Mouse (Mus musculus) hindbrain, embryonic 15.5 days (tissue): ENCODE measurements around the gene Cd38. TPM values are rescaled to one million over a fixed set of nuclear protein-coding genes. Genes with fewer than 3 reads are reported as not detected.

Experiments
- ATAC-seq: fragments of 200-750 bp; cut with Nextera tagmentation; 2 replicates; pipeline ENCODE4 v1.8.0; 2017; ENCODE audit warnings: low read depth, moderate number of reproducible peaks, moderate TSS enrichment; ENCODE audit not compliant: low FRiP score
- H3K27ac ChIP-seq: fragments of 300-500 bp; sonication (generic); replicated peaks from 2 replicates; pipeline ENCODE4 v1.5.1; 2015; ENCODE audit warnings: mild to moderate bottlenecking, inconsistent platforms
- H3K27me3 ChIP-seq: fragments of 300-500 bp; sonication (generic); 2 replicates; pipeline ENCODE4 v1.6.1; 2015; ENCODE audit warnings: control low read depth, inconsistent platforms
- H3K36me3 ChIP-seq: fragments of 300-500 bp; sonication (generic); 2 replicates; pipeline ENCODE4 v1.6.1; 2015; ENCODE audit warnings: control low read depth, inconsistent platforms
- H3K4me1 ChIP-seq: fragments of 300-500 bp; sonication (generic); replicated peaks from 2 replicates; pipeline ENCODE4 v1.6.1; 2015; ENCODE audit warnings: control low read depth, inconsistent platforms
- H3K4me2 ChIP-seq: fragments of 300-500 bp; sonication (generic); 2 replicates; pipeline ENCODE4 v1.6.1; 2015; ENCODE audit warnings: moderate library complexity, mild to moderate bottlenecking, inconsistent platforms
- H3K4me3 ChIP-seq: fragments of 300-500 bp; sonication (generic); 2 replicates; pipeline ENCODE4 v1.5.1; 2015; ENCODE audit warnings: mild to moderate bottlenecking, inconsistent platforms
- H3K9ac ChIP-seq: fragments of 300-500 bp; sonication (generic); 2 replicates; pipeline ENCODE4 v1.6.1; 2015; ENCODE audit warnings: inconsistent platforms
- H3K9me3 ChIP-seq: fragments of 300-500 bp; sonication (generic); 2 replicates; pipeline ENCODE4 v1.6.1; 2016; ENCODE audit warnings: control low read depth, inconsistent platforms
- WGBS: fragments of 180-500 bp; shearing (Covaris S2); methylation state at CpG from one replicate; pipeline ENCODE4 v1.1.7; 2015; 5-methylcytosine and 5-hydroxymethylcytosine counted together
- polyA plus RNA-seq: library from polyadenylated mRNA; unstranded; fragments of >200 nt; fragmentation: Nextera tagmentation; extraction: Ambion mirVana; gene quantifications from 2 replicates; pipeline ENCODE4 v1.2.1, GENCODE M21; 2015

Cd38 gene
- polyA plus RNA-seq, 1 experiment from 2014 or later = 2.9 TPM

DNA sequence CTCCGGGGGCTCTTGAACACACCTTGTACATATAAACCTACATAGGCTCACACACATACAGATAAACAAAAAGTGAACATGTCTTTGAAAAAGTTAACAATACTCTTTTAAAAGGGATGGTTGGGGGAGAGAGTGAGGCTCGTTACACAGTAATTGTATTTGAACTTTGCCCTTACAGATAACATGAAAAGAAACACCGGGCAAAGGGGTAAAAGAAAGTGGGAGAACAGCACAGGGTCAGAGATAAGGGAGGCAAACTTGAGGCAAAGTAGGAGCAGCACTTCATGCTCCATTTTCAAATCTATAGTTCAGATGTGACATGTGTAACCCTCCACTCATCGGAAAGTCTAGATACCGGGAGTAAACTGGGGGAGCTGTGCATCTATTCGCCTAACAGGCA, 4.7 kb upstream of the Cd38 start:
- Histone ChIP-seq H3K27me3 (no peaks in the 10 kb centered on the region), H3K9ac (no peak overlapping the region), H3K4me1 (peaks cover under 1% of the 10 kb centered on the region; the same call in 1 of the 2 replicates), H3K9me3 (no peaks in the 10 kb centered on the region), H3K4me2 (no peak overlapping the region), H3K36me3 (no peaks in the 10 kb centered on the region), H3K4me3 (no peak overlapping the region), H3K27ac (no peak overlapping the region)
- 83% methylated on average over 6 of the region's 6 CpGs for WGBS
- ATAC-seq = no peak

DNA sequence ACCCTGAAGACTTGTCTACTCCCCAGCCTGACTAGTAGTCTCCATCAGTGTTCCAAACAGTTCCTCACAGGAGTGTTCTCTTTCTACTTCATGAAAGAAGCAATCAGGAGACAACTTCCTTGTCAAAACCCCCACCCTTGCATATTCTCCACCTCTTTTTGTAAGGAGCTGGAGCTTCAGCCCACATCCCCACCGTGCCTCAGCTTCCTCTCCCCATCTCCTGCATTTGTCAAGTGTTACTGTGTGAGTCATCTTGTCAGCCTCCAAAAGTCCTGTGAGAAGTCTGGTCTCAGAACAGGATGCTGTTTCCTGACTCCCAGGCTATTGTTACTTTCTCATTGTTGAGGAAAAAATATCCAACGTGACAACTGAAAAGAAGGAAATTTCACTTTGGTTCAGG, 3.0 kb upstream of the Cd38 start:
- H3K4me1 ChIP-seq = peaks cover 9% of the 10 kb centered on the region
- no peak for ATAC-seq
- H3K9ac ChIP-seq = no peak overlapping the region
- H3K27ac ChIP-seq = no peak overlapping the region
- no peaks in the 10 kb centered on the region for H3K36me3 ChIP-seq
- no peaks in the 10 kb centered on the region for H3K27me3 ChIP-seq
- 84% methylated on average over 2 of the region's 2 CpGs for WGBS
- H3K9me3 ChIP-seq = no peaks in the 10 kb centered on the region
- no peak overlapping the region for H3K4me2 ChIP-seq
- H3K4me3 ChIP-seq = no peak overlapping the region

DNA sequence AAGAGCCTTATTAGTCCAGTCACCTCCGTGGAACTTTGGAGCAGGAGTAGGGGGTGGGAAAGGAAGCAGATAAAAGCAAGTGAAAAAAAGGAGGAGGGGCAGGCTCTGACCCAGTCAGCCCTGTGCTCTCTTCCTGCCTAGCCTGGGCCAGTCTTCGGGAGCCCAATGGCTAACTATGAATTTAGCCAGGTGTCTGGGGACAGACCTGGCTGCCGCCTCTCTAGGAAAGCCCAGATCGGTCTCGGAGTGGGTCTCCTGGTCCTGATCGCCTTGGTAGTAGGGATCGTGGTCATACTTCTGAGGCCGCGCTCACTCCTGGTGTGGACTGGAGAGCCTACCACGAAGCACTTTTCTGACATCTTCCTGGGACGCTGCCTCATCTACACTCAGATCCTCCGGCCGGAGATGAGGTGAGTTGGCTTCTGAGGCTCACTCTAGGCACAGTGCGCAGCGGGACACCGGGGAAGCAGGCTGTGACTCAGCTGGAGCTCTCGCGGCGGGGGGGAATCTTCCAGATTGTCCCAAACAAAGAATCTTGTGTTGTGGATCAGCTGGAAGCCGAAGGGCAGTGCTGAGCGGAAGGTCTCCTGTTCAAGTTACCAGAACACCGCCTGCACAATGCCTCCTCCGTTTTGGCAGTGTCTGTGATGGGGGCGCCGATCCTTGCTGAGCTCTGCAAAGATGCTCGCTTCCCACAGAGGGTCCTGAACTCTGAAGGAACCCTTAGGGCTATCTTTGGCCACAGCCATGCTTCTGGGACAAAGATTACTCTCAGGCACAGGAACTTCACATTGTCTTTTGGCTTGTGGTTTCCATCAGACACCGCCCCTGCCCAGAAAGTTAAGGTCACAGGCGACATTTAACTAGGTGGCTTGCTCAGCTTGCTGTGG, 603 bp downstream of the Cd38 start:
- H3K9me3 ChIP-seq = no peaks in the 10 kb centered on the region
- peak overlapping the region; percentile 32 for H3K4me3 ChIP-seq
- WGBS = 5% methylated on average over 28 of the region's 28 CpGs
- peak overlapping the region; percentile 60 for H3K4me2 ChIP-seq
- H3K36me3 ChIP-seq = no peaks in the 10 kb centered on the region
- no peak overlapping the region for H3K27ac ChIP-seq
- ATAC-seq = peak; percentile 23; the same call in 1 of the 2 replicates
- 0 out of 2 replicates have a peak overlapping the region, but pooled peaks have one; percentile 2 for H3K9ac ChIP-seq
- H3K4me1 ChIP-seq = peaks cover 9% of the 10 kb centered on the region
- no peaks in the 10 kb centered on the region for H3K27me3 ChIP-seq

DNA sequence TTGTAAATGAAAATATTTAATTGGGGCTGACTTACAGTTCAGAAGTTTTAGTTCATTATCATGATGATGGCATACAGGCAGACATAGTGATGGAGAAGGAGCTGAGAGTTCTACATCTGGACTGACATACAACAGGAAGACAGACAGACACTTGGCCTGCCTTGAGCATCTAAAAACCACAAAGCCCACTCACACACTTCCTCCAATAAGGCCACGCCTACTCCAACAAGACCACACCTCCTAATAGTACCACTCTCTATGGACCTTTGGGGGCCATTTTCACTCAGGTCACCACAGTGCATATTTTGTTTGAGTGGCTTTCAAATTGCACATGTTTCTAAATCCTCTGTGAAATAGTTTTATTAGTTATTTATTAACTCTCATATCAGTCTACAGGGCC, 3.5 kb downstream of the Cd38 start:
- H3K27me3 ChIP-seq = no peaks in the 10 kb centered on the region

DNA sequence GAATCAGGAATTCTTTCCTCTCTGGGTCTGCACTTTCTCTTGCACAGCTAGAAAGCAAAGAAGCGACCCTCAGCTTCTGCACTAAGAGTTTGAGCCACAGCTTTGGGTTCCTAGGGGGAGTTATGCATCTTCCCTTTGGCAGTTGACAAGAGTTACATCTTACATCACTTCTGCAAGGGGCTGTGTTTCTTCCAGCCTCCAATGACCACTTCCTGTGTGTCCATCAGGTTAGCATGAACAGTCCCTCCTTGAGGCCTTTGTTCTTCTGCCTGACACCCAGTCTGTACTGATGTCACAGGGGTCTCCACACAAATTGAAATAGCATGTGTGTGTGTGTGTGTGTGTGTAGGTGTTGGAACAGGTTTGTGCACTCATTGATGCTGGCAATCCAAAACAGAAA, 4.3 kb downstream of the Cd38 start:
- H3K36me3 ChIP-seq = no peaks in the 10 kb centered on the region
- H3K9ac ChIP-seq = no peak overlapping the region
- peaks cover 9% of the 10 kb centered on the region for H3K4me1 ChIP-seq
- H3K27me3 ChIP-seq = no peaks in the 10 kb centered on the region
- no peak for ATAC-seq
- H3K9me3 ChIP-seq = no peaks in the 10 kb centered on the region
- 70% methylated on average over 1 of the region's 1 CpGs for WGBS
- H3K4me2 ChIP-seq = no peak overlapping the region
- H3K4me3 ChIP-seq = no peak overlapping the region
- H3K27ac ChIP-seq = no peak overlapping the region

More for the DNA sequence above, 3.5 kb downstream of the Cd38 start:
- Histone ChIP-seq H3K27ac (no peak overlapping the region), H3K4me3 (no peak overlapping the region), H3K9ac (no peak overlapping the region), H3K9me3 (no peaks in the 10 kb centered on the region), H3K4me2 (no peak overlapping the region), H3K4me1 (peaks cover 9% of the 10 kb centered on the region), H3K36me3 (no peaks in the 10 kb centered on the region)
- WGBS = 77% methylated on average over 1 of the region's 1 CpGs
- ATAC-seq = no peak

DNA sequence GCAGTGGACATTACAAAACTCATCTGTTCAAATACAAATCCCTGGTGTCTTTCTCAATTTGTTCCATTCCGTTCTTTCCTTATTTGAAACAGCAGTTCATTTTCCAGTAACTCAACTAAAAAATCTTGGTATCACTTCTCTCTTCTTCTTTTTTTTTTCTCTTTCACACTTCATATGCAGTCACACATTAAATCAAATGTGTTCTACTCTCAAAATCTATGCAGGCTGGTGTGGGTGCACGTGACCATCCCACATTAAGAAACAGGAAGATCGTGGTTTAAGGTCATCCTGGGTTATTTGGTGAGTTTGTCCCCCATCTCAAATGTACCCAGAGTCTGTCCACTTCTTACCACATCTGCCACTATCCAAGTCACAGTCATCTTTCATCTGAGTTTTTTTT, 13.7 kb downstream of the Cd38 start:
- 92% methylated on average over 3 of the region's 3 CpGs for WGBS

DNA sequence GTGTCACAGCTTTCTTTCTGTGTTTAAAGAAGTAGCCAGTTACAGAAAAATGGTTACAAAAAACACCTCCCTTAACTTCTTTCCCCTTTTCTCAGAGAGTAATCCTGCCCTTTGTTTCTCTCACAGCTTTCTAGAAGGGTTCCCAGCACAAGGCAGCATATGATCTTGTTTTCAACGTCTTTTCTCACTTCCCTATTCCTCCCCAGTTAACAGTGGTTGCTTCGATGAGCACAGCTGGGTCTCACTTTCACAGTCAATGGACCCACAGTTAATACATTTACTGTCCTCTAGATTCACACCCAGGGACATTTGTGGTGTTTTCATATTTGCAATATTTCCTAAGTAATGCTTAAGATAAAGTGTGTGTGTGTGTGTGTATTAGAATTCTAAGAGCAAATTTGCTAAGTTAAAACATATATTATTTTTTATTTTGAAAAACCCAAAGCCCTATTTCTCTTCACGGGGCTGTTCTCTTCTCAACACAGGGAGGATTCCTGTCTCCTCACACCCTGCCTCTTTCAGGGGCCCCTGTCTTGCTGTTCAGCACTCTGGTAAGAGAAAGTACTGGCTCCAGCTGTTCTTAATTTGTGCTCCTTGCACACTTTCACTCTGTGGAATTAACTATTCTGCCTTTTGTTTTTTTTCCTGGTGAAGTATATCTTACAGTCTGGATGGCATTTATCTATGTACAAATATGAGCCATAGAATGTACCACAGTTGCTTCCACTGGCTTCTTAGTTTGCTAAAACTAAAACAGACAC, 16.9 kb downstream of the Cd38 start:
- H3K9me3 ChIP-seq = no peaks in the 10 kb centered on the region
- H3K4me1 ChIP-seq = no peaks in the 10 kb centered on the region
- ATAC-seq = no peak
- no peak overlapping the region for H3K4me2 ChIP-seq
- no peaks in the 10 kb centered on the region for H3K36me3 ChIP-seq
- H3K9ac ChIP-seq = no peak overlapping the region
- 28% methylated on average over 3 of the region's 3 CpGs for WGBS
- no peaks in the 10 kb centered on the region for H3K27me3 ChIP-seq
- no peak overlapping the region for H3K27ac ChIP-seq
- H3K4me3 ChIP-seq = no peak overlapping the region

More for the DNA sequence above, 13.7 kb downstream of the Cd38 start:
- no peak overlapping the region for H3K27ac ChIP-seq
- no peak overlapping the region for H3K9ac ChIP-seq
- no peaks in the 10 kb centered on the region for H3K36me3 ChIP-seq
- no peak for ATAC-seq
- no peak overlapping the region for H3K4me3 ChIP-seq
- no peaks in the 10 kb centered on the region for H3K27me3 ChIP-seq
- no peaks in the 10 kb centered on the region for H3K9me3 ChIP-seq
- no peaks in the 10 kb centered on the region for H3K4me1 ChIP-seq
- H3K4me2 ChIP-seq = no peak overlapping the region

DNA sequence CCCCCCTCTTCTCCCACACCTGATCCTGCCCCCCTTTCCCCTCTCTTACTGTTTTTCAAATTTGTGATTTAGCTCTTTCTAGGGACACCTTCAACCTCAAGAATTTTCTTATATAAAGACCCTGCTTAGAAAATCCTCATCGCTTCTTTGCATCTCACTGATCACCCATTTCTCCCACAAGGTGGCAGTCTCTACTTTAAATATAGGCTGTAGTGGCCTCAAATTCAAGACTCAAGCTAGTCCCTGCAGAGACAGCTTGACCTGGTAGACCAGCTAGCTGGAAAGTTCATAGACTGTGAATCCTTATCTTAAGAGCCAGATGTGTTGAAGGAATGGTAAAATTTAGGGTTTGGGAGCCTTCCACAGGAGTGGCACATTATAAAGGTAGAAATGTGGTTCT, 24.0 kb downstream of the Cd38 start:
- 28% methylated on average over 1 of the region's 1 CpGs for WGBS
- no peak overlapping the region for H3K4me2 ChIP-seq
- no peak overlapping the region for H3K27ac ChIP-seq
- no peaks in the 10 kb centered on the region for H3K4me1 ChIP-seq
- no peak overlapping the region for H3K9ac ChIP-seq
- H3K27me3 ChIP-seq = no peaks in the 10 kb centered on the region
- H3K36me3 ChIP-seq = no peaks in the 10 kb centered on the region
- no peak for ATAC-seq
- no peak overlapping the region for H3K4me3 ChIP-seq
- H3K9me3 ChIP-seq = no peaks in the 10 kb centered on the region

DNA sequence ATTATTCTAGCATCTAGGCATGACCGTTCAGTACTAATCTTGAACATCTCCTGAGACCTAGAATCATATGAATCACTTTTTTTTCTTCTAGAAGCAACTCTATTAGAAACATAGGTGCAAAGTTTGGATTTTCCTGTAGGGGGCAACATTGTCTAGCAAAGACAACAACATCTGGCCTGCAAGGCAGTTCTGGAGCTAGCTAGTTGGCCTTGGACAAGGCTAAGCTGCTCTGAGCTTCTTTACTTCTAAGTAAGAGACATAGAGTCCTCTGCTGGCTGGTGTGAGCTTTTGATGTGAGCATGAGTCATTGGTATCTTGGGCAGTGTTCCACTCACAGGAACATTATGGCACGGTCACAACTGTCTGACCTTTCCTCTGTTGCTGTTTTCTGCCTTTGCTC, 25.8 kb downstream of the Cd38 start:
- H3K4me2 ChIP-seq = no peak overlapping the region
- no peaks in the 10 kb centered on the region for H3K27me3 ChIP-seq
- H3K9me3 ChIP-seq = no peaks in the 10 kb centered on the region
- H3K9ac ChIP-seq = no peak overlapping the region
- WGBS = 80% methylated on average over 2 of the region's 2 CpGs
- no peak overlapping the region for H3K27ac ChIP-seq
- no peak overlapping the region for H3K4me3 ChIP-seq
- H3K4me1 ChIP-seq = no peaks in the 10 kb centered on the region
- H3K36me3 ChIP-seq = no peaks in the 10 kb centered on the region
- ATAC-seq = no peak

DNA sequence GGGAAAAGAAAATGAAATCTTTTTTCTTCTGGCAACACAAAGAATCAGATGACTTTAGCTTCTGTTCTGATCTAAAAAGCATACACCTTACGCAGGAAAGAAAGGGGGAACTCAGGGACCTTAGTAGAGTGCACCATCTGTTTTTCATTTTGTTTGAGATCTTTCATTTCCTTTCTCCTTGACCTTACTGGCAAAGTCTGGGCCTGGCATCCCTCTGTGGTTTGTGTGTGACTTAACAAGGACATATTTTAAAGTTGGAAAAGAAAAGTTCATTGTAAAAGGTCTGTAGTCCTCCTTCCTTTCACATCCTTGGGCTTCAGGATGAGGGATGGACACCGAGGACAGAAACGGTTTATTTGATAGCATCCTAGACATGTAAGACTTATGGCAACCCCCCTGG, 27.6 kb downstream of the Cd38 start:
- H3K4me1 ChIP-seq = no peaks in the 10 kb centered on the region
- no peak overlapping the region for H3K9ac ChIP-seq
- no peak overlapping the region for H3K4me2 ChIP-seq
- no peaks in the 10 kb centered on the region for H3K36me3 ChIP-seq
- H3K27me3 ChIP-seq = no peaks in the 10 kb centered on the region
- 81% methylated on average over 3 of the region's 3 CpGs for WGBS
- H3K4me3 ChIP-seq = no peak overlapping the region
- no peaks in the 10 kb centered on the region for H3K9me3 ChIP-seq
- H3K27ac ChIP-seq = no peak overlapping the region
- no peak for ATAC-seq

DNA sequence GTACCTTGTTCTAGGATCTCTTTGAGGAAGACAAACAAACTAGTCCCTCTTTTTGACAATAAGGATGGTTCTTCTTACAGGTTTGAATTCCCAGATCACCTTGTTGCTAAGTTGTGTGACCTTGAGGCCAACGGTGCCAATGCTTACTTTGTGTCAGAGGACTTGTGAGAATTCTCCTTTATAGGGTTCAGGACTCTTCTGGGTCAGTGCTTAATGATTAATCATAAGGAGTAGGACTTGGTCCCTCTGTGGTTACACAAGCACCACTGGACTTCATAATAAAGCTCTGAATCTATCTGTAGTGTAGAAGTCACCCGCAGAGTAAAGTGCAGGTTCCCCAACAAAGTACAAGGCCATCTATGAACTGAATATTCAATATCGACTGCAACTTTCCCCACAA, 36.3 kb downstream of the Cd38 start:
- Histone ChIP-seq H3K9ac (no peak overlapping the region), H3K4me1 (no peaks in the 10 kb centered on the region), H3K27me3 (no peaks in the 10 kb centered on the region), H3K9me3 (no peaks in the 10 kb centered on the region), H3K4me3 (no peak overlapping the region), H3K4me2 (no peak overlapping the region), H3K36me3 (no peaks in the 10 kb centered on the region), H3K27ac (no peak overlapping the region)
- 93% methylated on average over 3 of the region's 3 CpGs for WGBS
- no peak for ATAC-seq

DNA sequence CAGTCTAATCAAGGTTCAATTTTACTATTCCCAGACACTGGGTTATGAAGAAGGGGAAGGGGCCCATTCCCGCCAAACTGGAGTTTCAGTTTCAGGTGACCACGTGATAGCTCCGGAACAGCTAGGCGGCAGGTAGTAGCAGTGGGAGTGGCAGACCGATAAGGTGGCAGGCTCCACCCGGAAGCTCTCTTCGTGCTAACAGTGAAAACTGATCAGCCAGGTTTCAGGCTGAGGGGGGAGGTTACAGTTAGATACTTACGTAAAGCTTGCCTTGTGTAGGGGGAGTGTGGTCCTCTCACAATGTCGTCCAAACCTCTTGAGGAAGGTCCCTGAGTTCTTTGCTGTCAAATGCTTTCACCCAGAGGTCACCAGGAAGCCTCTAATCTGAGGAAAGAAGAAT, 40.9 kb downstream of the Cd38 start:
- no peak overlapping the region for H3K27ac ChIP-seq
- no peak overlapping the region for H3K4me3 ChIP-seq
- no peaks in the 10 kb centered on the region for H3K4me1 ChIP-seq
- no peaks in the 10 kb centered on the region for H3K36me3 ChIP-seq
- H3K9me3 ChIP-seq = no peaks in the 10 kb centered on the region
- no peak overlapping the region for H3K9ac ChIP-seq
- WGBS = 69% methylated on average over 9 of the region's 9 CpGs
- H3K27me3 ChIP-seq = no peaks in the 10 kb centered on the region
- no peak overlapping the region for H3K4me2 ChIP-seq
- ATAC-seq = no peak
